Mouse (Mus musculus): Measurements from ENCODE around the gene Adcy4. TPM values are rescaled to one million over a fixed set of nuclear protein-coding genes. Genes with fewer than 3 reads are reported as not detected.
"Not testable (repeated sequence)": the region's sequence is repeated elsewhere in the genome, so short reads cannot be mapped to it uniquely, and the experiment has no call there.

The Adcy4 gene
- polyA plus RNA-seq, 1 experiment from 2014 or later: 4.1 TPM

GRCm38 (mm10) chr14:55769087-55769703 is 14.7 kb downstream of the Adcy4 start:
- peaks cover 64% of the 10 kb centered on the region for H3K27me3 ChIP-seq (replicated peaks)
- no peaks in the 10 kb centered on the region for H3K36me3 ChIP-seq
- ATAC-seq (ENCODE audit: low FRiP score): no peak
- no peak overlapping the region for H3K27ac ChIP-seq (replicated peaks)
- H3K4me2 ChIP-seq: no peak overlapping the region
- peaks cover 10% of the 10 kb centered on the region for H3K4me1 ChIP-seq
- H3K9me3 ChIP-seq (replicated peaks): no peaks in the 10 kb centered on the region
- no peak overlapping the region for H3K4me3 ChIP-seq (replicated peaks)
- WGBS: 77% methylated on average over 16 of the region's 16 CpGs
- no peak overlapping the region for H3K9ac ChIP-seq (replicated peaks)

- H3K9me3 ChIP-seq (replicated peaks): no peaks in the 10 kb centered on the region
- 91% methylated on average over 6 of the region's 6 CpGs for WGBS
- no peak overlapping the region for H3K4me2 ChIP-seq
- ATAC-seq (ENCODE audit: low FRiP score): no peak
- no peak overlapping the region for H3K27ac ChIP-seq (replicated peaks)
- no peak overlapping the region for H3K9ac ChIP-seq (replicated peaks)
- H3K4me3 ChIP-seq (replicated peaks): no peak overlapping the region
- H3K36me3 ChIP-seq: no peaks in the 10 kb centered on the region
- H3K4me1 ChIP-seq: peaks cover 10% of the 10 kb centered on the region
- peaks cover 66% of the 10 kb centered on the region for H3K27me3 ChIP-seq (replicated peaks)
Observed at GRCm38 (mm10) chr14:55768555-55768954, 15.3 kb downstream of the Adcy4 start.

- Histone ChIP-seq H3K9ac (replicated peaks) (peak overlapping the region; percentile 45), H3K4me3 (replicated peaks) (peak overlapping the region; percentile 42), H3K9me3 (replicated peaks) (no peaks in the 10 kb centered on the region), H3K36me3 (no peaks in the 10 kb centered on the region), H3K27ac (replicated peaks) (no peak overlapping the region), H3K4me1 (peaks cover 12% of the 10 kb centered on the region), H3K4me2 (peak overlapping the region; percentile 75), H3K27me3 (replicated peaks) (peaks cover 71% of the 10 kb centered on the region)
- ATAC-seq (ENCODE audit: low FRiP score): peak; percentile 74
- WGBS: 12% methylated on average over 51 of the region's 52 CpGs
Observed at GRCm38 (mm10) chr14:55767519-55768414, 16.1 kb downstream of the Adcy4 start.

- peaks cover 72% of the 10 kb centered on the region for H3K27me3 ChIP-seq (replicated peaks)
- no peak within 1 kb of the TSS for H3K4me2 ChIP-seq
- peaks cover 27% of the 10 kb centered on the region for H3K4me1 ChIP-seq
- no peak within 1 kb of the TSS for H3K27ac ChIP-seq (replicated peaks)
- 84% methylated on average over 4 of the region's 4 CpGs for WGBS
- no peaks in the 10 kb centered on the region for H3K36me3 ChIP-seq
- H3K4me3 ChIP-seq (replicated peaks): no peak within 1 kb of the TSS
- H3K9me3 ChIP-seq (replicated peaks): no peaks in the 10 kb centered on the region
- no peak for ATAC-seq (ENCODE audit: low FRiP score)
- H3K9ac ChIP-seq (replicated peaks): no peak within 1 kb of the TSS
Observed at GRCm38 (mm10) chr14:55765696-55766095, 18.2 kb downstream of the Adcy4 start, which contains the start of gene Ltb4r1. TSS of gene Ltb4r1 (plus strand) at chr14:55765962.

GRCm38 (mm10) chr14:55763166-55763565 is 20.7 kb downstream of the Adcy4 start:
- 61% methylated on average over 7 of the region's 7 CpGs for WGBS
- H3K9ac ChIP-seq (replicated peaks): no peak overlapping the region
- H3K9me3 ChIP-seq (replicated peaks): no peaks in the 10 kb centered on the region
- no peaks in the 10 kb centered on the region for H3K36me3 ChIP-seq
- peaks cover 58% of the 10 kb centered on the region for H3K27me3 ChIP-seq (replicated peaks)
- H3K27ac ChIP-seq (replicated peaks): no peak overlapping the region
- H3K4me3 ChIP-seq (replicated peaks): peak overlapping the region; percentile 53; the same call in 1 of the 2 replicates
- H3K4me2 ChIP-seq: peak overlapping the region; percentile 76
- no peak for ATAC-seq (ENCODE audit: low FRiP score)
- peaks cover 27% of the 10 kb centered on the region for H3K4me1 ChIP-seq

GRCm38 (mm10) chr14:55762001-55762821 is 21.7 kb downstream of the Adcy4 start:
- Histone ChIP-seq H3K9me3 (replicated peaks) (no peaks in the 10 kb centered on the region), H3K4me3 (replicated peaks) (peak overlapping the region; percentile 53), H3K4me2 (peak overlapping the region; percentile 76), H3K27ac (replicated peaks) (peak overlapping the region; percentile 65), H3K27me3 (replicated peaks) (peaks cover 51% of the 10 kb centered on the region), H3K9ac (replicated peaks) (peak overlapping the region; percentile 50), H3K4me1 (peaks cover 18% of the 10 kb centered on the region), H3K36me3 (no peaks in the 10 kb centered on the region)
- WGBS: under 1% methylated on average over 77 of the region's 77 CpGs
- peak; percentile 73 for ATAC-seq (ENCODE audit: low FRiP score)

- peak within 1 kb of the TSS; percentile 65 for H3K27ac ChIP-seq (replicated peaks)
- no peaks in the 10 kb centered on the region for H3K9me3 ChIP-seq (replicated peaks)
- no peak for ATAC-seq (ENCODE audit: low FRiP score)
- peaks cover 17% of the 10 kb centered on the region for H3K4me1 ChIP-seq
- peak within 1 kb of the TSS; percentile 53 for H3K4me3 ChIP-seq (replicated peaks)
- H3K9ac ChIP-seq (replicated peaks): peak within 1 kb of the TSS; percentile 50
- peaks cover 4% of the 10 kb centered on the region; the same call in 1 of the 2 replicates for H3K36me3 ChIP-seq
- H3K4me2 ChIP-seq: peak within 1 kb of the TSS; percentile 76
- H3K27me3 ChIP-seq (replicated peaks): peaks cover 42% of the 10 kb centered on the region
- WGBS: 76% methylated on average over 6 of the region's 6 CpGs
Observed at GRCm38 (mm10) chr14:55761163-55761562, 22.7 kb downstream of the Adcy4 start, which contains the start of gene Ltb4r2. TSS of gene Ltb4r2 (plus strand) at chr14:55761428.

- WGBS: under 1% methylated on average over 6 of the region's 6 CpGs
Observed at GRCm38 (mm10) chr14:55760156-55760555, 23.7 kb downstream of the Adcy4 start.

GRCm38 (mm10) chr14:55758363-55758784 is 25.5 kb downstream of the Adcy4 start, which contains the start of gene Cideb:
TSS of gene Cideb (minus strand) at chr14:55758458.
- peaks cover 32% of the 10 kb centered on the region for H3K36me3 ChIP-seq
- 19% methylated on average over 8 of the region's 8 CpGs for WGBS
- peaks cover 17% of the 10 kb centered on the region for H3K4me1 ChIP-seq
- H3K9ac ChIP-seq (replicated peaks): no peak within 1 kb of the TSS; the same call in 1 of the 2 replicates
- H3K4me2 ChIP-seq: peak within 1 kb of the TSS; percentile 25
- H3K27ac ChIP-seq (replicated peaks): no peak within 1 kb of the TSS
- ATAC-seq (ENCODE audit: low FRiP score): no peak
- H3K4me3 ChIP-seq (replicated peaks): no peak within 1 kb of the TSS
- peaks cover 15% of the 10 kb centered on the region for H3K27me3 ChIP-seq (replicated peaks)
- no peaks in the 10 kb centered on the region for H3K9me3 ChIP-seq (replicated peaks)

More at GRCm38 (mm10) chr14:55760156-55760555, 23.7 kb downstream of the Adcy4 start:
- H3K4me3 ChIP-seq (replicated peaks); H3K27ac ChIP-seq (replicated peaks); ATAC-seq (ENCODE audit: low FRiP score); H3K9me3 ChIP-seq (replicated peaks); H3K9ac ChIP-seq (replicated peaks): not testable (repeated sequence)
- peaks cover 14% of the 10 kb centered on the region for H3K36me3 ChIP-seq
- peaks cover 32% of the 10 kb centered on the region for H3K27me3 ChIP-seq (replicated peaks)
- peak overlapping the region; percentile 38 for H3K4me2 ChIP-seq
- H3K4me1 ChIP-seq: peaks cover 17% of the 10 kb centered on the region

GRCm38 (mm10) chr14:55757566-55757965 is 26.3 kb downstream of the Adcy4 start:
- no peak for ATAC-seq (ENCODE audit: low FRiP score)
- Histone ChIP-seq H3K27me3 (replicated peaks) (peaks cover 12% of the 10 kb centered on the region), H3K4me2 (no peak overlapping the region), H3K4me1 (peaks cover 13% of the 10 kb centered on the region), H3K27ac (replicated peaks) (no peak overlapping the region), H3K9me3 (replicated peaks) (no peaks in the 10 kb centered on the region), H3K4me3 (replicated peaks) (no peak overlapping the region), H3K36me3 (peaks cover 40% of the 10 kb centered on the region), H3K9ac (replicated peaks) (no peak overlapping the region)
- 84% methylated on average over 6 of the region's 6 CpGs for WGBS

Measured in neural tube, embryonic 15.5 days (tissue).